Mouse (Mus musculus): ENCODE measurements around the gene Olfr1022. TPM values are rescaled to one million over a fixed set of nuclear protein-coding genes. Genes with fewer than 3 reads are reported as not detected.

The Olfr1022 gene
- not detected in 2 replicates for polyA plus RNA-seq (2012; rRNA removed; ENCODE audit: low replicate concordance)

DNA sequence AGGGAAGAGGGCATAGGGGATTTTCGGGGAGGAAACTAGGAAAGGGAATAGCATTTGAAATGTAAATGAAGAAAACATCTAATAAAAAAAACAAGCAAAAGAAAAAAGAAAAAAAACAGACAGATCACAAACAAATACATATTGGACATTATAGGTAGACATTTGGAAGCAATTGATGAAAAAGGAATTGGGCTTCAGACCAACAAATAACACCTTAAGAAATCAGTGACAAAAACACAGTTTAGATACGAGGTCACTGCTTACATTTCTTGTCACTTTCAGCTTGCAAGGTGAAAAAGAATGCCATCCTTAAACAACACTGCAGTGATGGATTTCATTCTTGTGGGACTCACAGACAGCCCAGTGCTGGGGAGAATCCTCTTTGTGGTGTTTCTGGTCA is at the start of gene Olfr1022:
Olfr1022 (plus strand) TSS at position 301 of the 400 bp plus-strand sequence.

GRCm38 (mm10) chr2:85845383-85845782 is 23.0 kb upstream of the Olfr1022 start, which contains the start of gene Olfr1019:
TSS of gene Olfr1019 (minus strand) at chr2:85845483.

GRCm38 (mm10) chr2:85846730-85847129 is 21.7 kb upstream of the Olfr1022 start, which contains the start of gene Olfr1020:
TSS of gene Olfr1020 (plus strand) at chr2:85847030.

DNA sequence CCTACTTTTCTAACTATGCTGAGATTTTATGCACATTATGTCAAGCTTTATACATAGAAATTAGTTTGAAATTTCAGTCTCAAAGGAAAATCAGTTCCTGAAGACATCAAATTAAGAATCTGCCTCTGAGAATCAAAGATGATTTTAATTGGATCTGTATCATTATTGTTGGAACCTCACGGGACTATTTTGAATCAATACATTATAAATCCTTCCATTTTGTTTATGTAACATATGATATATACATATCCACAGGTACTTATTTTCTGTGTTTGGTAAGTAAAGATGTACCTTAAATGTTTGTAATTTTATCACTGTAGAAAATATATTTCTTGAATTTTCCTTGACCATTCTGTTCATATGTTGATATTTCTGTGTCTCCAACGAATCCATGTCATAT is 16.9 kb downstream of the Olfr1022 start, which contains the start of gene Olfr1023:
Olfr1023 (plus strand) TSS at position 301 of the 400 bp plus-strand sequence.

DNA sequence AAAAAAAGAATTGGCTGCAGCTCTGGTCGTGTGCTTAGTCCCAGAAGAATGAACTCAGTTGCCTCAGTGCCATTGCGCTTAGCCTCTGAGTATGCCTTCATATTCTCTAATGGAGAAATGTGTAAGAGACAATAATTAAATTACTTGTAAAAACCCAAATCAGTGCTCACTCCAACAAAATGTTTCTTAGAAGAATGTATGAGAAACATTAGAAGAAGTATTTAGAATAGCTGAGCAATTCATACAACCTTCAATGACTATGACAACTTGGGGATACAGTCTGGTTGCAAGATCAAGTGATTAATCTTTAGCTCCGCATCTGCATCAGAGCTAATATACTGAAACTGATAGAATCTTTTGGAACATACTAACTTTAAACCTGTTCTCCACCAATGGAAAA is 36.6 kb downstream of the Olfr1022 start, which contains the start of gene Olfr1024:
Olfr1024 (minus strand) TSS at position 101 of the 400 bp plus-strand sequence.

DNA sequence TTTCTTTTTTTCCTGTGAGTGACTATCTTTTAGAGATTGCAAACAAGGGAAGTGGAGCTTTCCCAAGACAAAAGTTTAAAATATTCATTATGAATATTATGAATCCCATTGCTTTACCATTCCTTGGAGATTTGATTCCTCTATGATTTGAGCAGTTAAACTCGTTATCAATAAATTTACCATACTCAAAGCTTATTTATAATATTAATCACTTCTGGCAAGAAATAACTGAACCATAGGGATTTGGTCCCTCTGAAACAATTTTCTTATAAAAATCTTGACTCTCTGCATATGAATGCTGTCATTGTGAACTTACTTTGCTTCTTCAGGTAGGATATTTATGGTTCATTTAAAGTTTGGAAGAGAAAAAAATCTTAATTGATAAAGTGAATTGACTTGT is 46.5 kb downstream of the Olfr1022 start, which contains the start of gene Olfr1025-ps1:
Olfr1025-ps1 (plus strand) TSS at position 301 of the 400 bp plus-strand sequence.

Other genes with a start within 250 kb of the Olfr1022 start
- not detected in 2 replicates for gene Olfr1002, start 217.9 kb upstream of the Olfr1022 start, polyA plus RNA-seq (2012; rRNA removed; ENCODE audit: low replicate concordance)
- gene Olfr154, start 204.1 kb upstream of the Olfr1022 start, polyA plus RNA-seq (2012; rRNA removed; ENCODE audit: low replicate concordance), result not detected in 2 replicates
- not detected in 2 replicates for gene Olfr1006, start 189.8 kb upstream of the Olfr1022 start, polyA plus RNA-seq (2012; rRNA removed; ENCODE audit: low replicate concordance)
- gene Olfr1008, start 179.2 kb upstream of the Olfr1022 start, polyA plus RNA-seq (2012; rRNA removed; ENCODE audit: low replicate concordance), result not detected in 2 replicates
- not detected in 2 replicates for gene Olfr1009, start 153.2 kb upstream of the Olfr1022 start, polyA plus RNA-seq (2012; rRNA removed; ENCODE audit: low replicate concordance)
- gene Olfr1012, start 105.8 kb upstream of the Olfr1022 start, polyA plus RNA-seq (2012; rRNA removed; ENCODE audit: low replicate concordance), result not detected in 2 replicates
- gene Olfr1013, start 101.5 kb upstream of the Olfr1022 start, polyA plus RNA-seq (2012; rRNA removed; ENCODE audit: low replicate concordance), result not detected in 2 replicates
- not detected in 2 replicates for gene Olfr1014, start 95.9 kb upstream of the Olfr1022 start, polyA plus RNA-seq (2012; rRNA removed; ENCODE audit: low replicate concordance)
- not detected in 2 replicates for gene Olfr1015, start 86.6 kb upstream of the Olfr1022 start, polyA plus RNA-seq (2012; rRNA removed; ENCODE audit: low replicate concordance)
- gene Olfr1016, start 66.0 kb upstream of the Olfr1022 start, polyA plus RNA-seq (2012; rRNA removed; ENCODE audit: low replicate concordance), result not detected in 2 replicates
- gene Olfr1018, start 50.1 kb upstream of the Olfr1022 start, polyA plus RNA-seq (2012; rRNA removed; ENCODE audit: low replicate concordance), result not detected in 2 replicates
- gene Olfr1019, start 23.1 kb upstream of the Olfr1022 start, polyA plus RNA-seq (2012; rRNA removed; ENCODE audit: low replicate concordance), result not detected in 2 replicates
- gene Olfr1020, start 21.6 kb upstream of the Olfr1022 start, polyA plus RNA-seq (2012; rRNA removed; ENCODE audit: low replicate concordance), result not detected in 2 replicates
- not detected in 2 replicates for gene Olfr1023, start 17.0 kb downstream of the Olfr1022 start, polyA plus RNA-seq (2012; rRNA removed; ENCODE audit: low replicate concordance)
- gene Olfr1024, start 36.5 kb downstream of the Olfr1022 start, polyA plus RNA-seq (2012; rRNA removed; ENCODE audit: low replicate concordance), result not detected in 2 replicates
- not detected in 2 replicates for gene Olfr1025-ps1, start 46.6 kb downstream of the Olfr1022 start, polyA plus RNA-seq (2012; rRNA removed; ENCODE audit: low replicate concordance)
- not detected in 2 replicates for gene Olfr1026, start 53.0 kb downstream of the Olfr1022 start, polyA plus RNA-seq (2012; rRNA removed; ENCODE audit: low replicate concordance)
- not detected in 2 replicates for gene Olfr1028, start 81.8 kb downstream of the Olfr1022 start, polyA plus RNA-seq (2012; rRNA removed; ENCODE audit: low replicate concordance)
- not detected in 2 replicates for gene Olfr1029, start 105.3 kb downstream of the Olfr1022 start, polyA plus RNA-seq (2012; rRNA removed; ENCODE audit: low replicate concordance)
- not detected in 2 replicates for gene Olfr1030, start 110.7 kb downstream of the Olfr1022 start, polyA plus RNA-seq (2012; rRNA removed; ENCODE audit: low replicate concordance)
- not detected in 2 replicates for gene Olfr1031, start 121.7 kb downstream of the Olfr1022 start, polyA plus RNA-seq (2012; rRNA removed; ENCODE audit: low replicate concordance)
- gene Olfr1032, start 136.9 kb downstream of the Olfr1022 start, polyA plus RNA-seq (2012; rRNA removed; ENCODE audit: low replicate concordance), result not detected in 2 replicates
- 0.29 and 0.73 TPM in 2 replicates for gene Olfr1033, start 152.0 kb downstream of the Olfr1022 start, polyA plus RNA-seq (2012; rRNA removed; ENCODE audit: low replicate concordance)
- 0.20 TPM in 1 of 2 replicates, not detected in the other for gene Olfr1034, start 177.3 kb downstream of the Olfr1022 start, polyA plus RNA-seq (2012; rRNA removed; ENCODE audit: low replicate concordance)
- not detected in 2 replicates for gene Olfr1036, start 205.4 kb downstream of the Olfr1022 start, polyA plus RNA-seq (2012; rRNA removed; ENCODE audit: low replicate concordance)
- not detected in 2 replicates for gene Olfr1037, start 218.8 kb downstream of the Olfr1022 start, polyA plus RNA-seq (2012; rRNA removed; ENCODE audit: low replicate concordance)